Mouse (Mus musculus) urinary bladder, postnatal 36 days (tissue): ENCODE data around the gene Cox20.
A peak's percentile ranks its signal among the peaks of the same experiment; 100 is the strongest.

Source experiments
- DNase-seq, 2 experiments: peaks; one replicate each; pipeline ENCODE4 v3.0.0; 2022; ENCODE audit warnings: low spot score in 2 of 2, mixed read lengths in 1 of 2

The Cox20 gene

DNA sequence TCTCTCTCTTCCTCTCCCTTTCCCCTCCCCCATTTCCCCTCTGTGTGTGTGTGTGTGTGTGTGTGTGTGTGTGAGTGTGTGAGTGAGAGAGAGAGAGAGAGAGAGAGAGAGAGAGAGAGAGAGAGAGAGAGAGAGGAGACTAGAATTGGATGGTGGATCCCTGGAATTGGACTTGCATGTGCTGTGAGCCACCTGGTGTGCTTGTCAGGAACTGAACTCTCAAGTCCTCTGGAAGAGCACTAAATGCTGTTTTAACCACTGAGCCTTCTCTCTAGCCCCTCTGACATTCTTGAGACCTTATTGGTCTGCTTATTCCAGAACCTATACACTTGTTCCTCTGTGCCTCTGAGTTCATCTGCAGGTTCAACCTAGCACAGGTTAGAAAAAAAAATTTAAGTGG, 32.7 kb downstream of the Cox20 start:
- DNase-seq, result no peak

DNA sequence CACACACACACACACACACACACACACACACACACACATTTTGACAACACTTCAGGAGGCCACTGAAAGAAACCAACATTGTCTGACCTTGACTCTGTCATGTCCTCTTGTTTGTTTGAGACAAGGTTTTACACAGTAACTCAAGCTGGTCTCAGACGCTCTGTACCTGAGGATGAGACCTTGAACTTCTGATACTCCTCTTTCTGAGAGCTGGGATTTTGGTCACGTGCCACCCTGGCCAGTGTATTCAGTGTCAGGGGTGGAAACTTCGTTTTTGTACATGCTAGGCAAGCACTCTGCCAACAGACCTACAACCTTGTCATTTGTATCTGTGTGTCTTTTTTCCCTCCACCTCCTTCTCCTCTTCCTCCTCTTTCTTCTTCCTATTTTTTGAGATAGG, 35.6 kb downstream of the Cox20 start:
- DNase-seq, result no peak

DNA sequence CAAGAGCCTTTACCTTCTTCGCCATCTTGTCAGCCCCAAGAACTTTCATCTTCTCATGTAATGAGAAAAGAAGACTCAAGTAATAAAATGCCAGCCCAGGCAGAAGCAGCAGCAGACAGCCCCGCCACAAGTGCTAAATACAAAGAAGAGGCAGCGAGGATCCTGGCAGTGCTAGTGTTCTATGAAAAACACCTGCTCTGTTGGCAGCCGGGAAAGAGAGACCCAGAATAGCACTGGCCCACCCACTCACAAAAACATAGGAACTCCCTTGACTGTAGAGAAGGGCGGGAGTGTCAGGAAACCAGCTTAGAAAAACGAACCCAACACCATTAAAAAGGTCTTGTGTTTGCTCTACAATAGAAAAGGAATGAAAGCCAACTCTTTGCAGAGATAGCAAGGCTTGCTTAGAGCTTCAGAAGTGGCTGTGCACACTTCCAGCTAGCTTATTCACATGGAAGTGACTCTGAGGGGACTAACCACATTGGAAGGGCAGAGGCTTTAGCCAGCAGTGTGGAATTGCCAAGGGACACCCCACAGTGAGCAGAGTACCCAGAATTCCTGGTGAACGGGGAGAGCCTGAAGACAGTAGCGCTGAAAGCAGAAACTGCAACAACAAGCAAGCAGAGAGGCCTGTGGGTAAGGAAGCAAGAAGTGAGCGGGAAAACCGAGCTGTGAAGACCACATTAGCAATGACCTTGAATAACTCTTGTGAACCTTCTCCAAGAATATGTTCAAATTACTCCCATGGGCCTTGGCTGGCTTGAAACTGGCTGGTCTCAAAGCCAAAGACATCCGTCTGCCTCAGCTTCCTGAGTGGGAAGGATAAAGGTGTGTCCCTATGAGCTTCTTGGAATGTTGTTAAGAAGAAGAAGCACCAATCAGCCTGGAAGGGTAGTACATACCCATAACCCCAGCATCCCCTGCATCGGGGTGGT, 39.1 kb downstream of the Cox20 start:
- DNase-seq, result no peak

DNA sequence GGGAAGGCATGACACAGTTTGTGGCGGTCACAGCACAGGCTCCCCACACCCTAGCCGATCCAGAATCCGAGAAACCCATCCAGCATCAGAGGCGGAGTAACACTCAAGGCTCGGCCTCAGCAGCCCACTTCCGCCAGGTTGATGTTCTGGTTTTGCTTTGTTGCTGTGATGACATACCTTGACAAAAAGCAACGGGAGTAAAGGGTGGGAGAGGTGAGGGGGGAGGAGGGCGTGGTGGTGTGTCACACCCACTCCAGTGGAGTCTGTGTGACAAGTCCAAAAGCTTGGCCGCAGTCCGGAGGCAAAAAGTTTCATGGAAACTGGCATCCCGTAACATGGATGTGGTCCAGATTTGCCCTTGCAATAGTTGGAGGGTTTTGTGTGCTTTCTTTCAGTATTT, 41.3 kb downstream of the Cox20 start:
- no peak for DNase-seq

DNA sequence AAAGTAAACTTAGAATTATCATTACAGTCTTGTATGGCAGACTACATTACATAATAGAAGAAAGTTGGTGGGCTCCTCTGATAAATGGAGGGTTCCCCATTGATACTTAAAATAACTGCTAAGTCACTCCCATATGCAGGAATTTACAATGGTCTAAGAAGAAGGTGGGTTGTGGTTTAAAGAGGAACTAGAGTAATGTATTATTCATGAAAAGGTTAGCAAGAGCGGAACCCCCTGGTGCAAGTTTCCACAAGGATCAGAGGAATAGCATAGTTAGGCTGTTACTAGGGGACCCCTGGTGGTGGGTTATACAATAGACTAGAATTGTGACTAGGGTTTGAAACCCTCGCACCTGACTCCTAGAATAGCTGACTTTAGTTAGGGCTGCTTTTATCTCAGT, 41.8 kb downstream of the Cox20 start:
- DNase-seq, result no peak

DNA sequence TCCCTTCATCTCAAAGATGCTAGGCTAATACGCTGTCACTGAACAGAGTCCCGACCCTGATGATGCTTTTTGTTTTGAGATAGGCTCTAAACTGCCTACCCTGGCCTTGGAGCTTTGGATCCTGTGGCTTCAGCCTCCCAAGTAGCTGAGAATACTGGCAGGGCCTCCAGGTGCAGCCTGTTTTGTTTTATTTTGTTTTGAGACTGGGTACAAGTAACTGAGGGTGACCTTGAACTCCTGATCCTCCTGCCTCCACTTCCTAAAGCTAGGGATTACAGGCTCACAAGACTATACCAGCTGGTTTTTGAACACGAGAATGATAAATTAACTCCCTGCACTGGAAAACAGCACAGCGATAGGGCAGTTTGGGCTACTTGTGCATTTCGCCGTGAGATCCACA, 46.2 kb downstream of the Cox20 start:
- no peak for DNase-seq

DNA sequence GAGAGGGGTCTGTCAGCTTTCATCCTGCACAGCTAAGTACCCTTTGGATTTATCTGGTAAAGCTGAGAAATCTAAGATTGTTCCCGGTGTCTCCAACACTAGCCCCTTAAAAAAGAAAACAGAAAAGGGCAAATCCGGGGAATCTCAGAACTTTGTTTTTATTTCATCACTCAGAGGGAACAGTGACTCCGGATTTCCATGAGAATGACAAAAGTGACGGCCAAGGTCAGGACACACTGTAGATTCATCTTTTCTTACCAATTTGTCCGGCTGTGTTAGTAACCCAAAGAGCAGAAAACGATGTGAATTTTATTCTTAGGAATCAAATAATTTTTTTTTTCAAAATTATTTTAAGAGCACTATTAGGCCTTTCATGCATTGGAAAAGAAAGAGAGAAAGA, 49.2 kb downstream of the Cox20 start:
- DNase-seq, result no peak

DNA sequence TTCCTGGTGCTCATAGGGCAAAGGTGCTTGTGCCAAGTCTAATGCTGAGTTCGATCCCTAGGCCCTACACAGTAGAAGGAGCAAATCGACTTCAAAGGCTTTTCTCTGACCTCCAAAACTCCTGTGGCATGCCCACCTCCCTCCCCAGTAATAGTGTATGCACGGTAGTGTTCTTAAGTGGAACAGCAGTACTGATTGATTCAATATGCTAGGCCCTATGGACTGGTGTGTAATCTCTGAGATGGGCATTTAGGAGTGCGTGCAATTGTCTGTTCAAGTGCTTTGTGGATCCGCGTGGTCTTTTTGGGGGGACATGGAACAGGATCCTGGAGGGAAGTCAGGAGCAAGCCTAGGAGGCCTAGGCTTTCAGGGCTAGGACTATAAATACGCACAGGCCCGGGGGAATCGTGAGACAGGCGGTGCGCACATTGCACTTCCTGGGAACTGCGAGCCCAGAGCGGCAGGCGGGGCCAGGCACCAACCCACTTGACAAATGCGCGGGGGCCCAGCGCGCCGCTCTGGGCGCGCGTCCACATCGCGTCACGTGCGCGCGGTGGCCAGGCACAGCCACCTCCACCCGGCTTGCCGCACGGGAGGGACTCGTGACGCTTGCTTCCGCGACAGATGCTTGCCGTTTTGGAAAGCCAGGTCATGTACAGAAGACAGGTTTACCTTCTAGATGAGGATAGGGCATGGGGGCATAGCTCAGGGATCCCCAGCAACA, 49.8 kb downstream of the Cox20 start:
- peak; percentile 84 to 91 for DNase-seq

DNA sequence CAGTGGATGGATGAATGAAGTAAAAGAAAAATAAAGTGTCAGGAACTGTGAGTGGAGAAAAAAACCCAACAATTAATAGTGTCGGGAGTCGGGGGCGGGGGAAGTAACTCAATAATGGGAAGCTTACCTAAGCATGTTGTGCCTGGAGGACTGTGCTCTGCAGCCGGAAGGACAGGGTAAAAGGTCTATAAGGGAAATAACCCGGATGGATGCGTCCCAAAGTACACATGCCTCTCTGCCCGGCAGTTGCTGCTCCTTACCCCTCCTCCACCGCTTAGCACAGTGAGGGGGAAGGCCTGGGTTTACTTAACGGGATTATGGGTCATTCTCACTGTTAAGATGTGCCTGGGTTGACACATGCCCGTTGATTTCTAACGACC, 50.3 kb downstream of the Cox20 start:
- DNase-seq, result peak; percentile 19 to 23
